Mouse (Mus musculus) liver, postnatal 0 days (tissue): ENCODE results near the gene Ppp1r12b.

Experiments
- CTCF ChIP-seq: sonication (generic); IDR thresholded peaks from 2 replicates; pipeline ENCODE4 v1.5.1; 2016; ENCODE audit warnings: antibody characterized with exemption, low read depth
- EP300 ChIP-seq: IDR thresholded peaks from 2 replicates; pipeline ENCODE4 v1.6.1; 2016; ENCODE audit warnings: antibody characterized with exemption, low read depth, mild to moderate bottlenecking

DNA sequence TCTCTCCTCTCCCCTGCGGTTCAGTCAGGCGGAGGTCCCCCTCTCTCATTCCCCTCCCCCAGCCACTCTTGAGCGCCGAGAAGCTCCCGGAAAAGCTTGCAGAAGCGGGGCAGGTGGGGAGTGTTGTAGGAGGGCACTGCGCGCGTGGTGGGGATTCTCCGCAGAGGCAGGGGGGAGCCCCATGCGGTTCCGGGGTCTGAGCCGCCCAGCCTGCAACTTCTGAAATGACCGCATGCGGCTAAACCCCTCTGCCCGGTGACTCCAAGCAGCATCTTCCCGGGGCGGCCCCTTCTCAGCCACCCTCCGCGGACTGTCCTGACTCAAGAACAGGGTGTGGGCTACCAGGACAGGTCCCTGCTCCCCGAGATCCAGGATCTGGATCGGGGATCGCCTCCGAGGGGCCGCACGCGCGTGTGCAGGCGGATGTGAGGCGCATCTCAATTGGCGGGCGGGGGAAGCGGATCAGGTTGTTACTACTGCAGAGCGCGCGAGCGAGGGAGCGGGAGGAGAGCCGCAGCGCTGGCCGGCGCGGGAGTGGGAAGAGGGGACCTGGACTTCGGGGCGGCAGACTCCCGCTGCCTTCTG lies 246.8 kb downstream of the Ppp1r12b start:
- TF ChIP-seq CTCF (no peak), EP300 (no peak)
